Mouse (Mus musculus) embryonic facial prominence, embryonic 15.5 days (tissue): Measurements from ENCODE around the gene Aaas. TPM values are rescaled to one million over a fixed set of nuclear protein-coding genes. Genes with fewer than 3 reads are reported as not detected.

Source experiments
- ATAC-seq: fragments of 200-750 bp; cut with Nextera tagmentation; 2 replicates; pipeline ENCODE4 v1.8.0; 2017; ENCODE audit warnings: low read depth, moderate TSS enrichment; ENCODE audit not compliant: insufficient number of reproducible peaks, low FRiP score, low TSS enrichment
- H3K27ac ChIP-seq: fragments of 300-500 bp; sonication (generic); replicated peaks from 2 replicates; pipeline ENCODE4 v1.5.1; 2015; ENCODE audit warnings: mild to moderate bottlenecking, inconsistent platforms
- H3K27me3 ChIP-seq: fragments of 300-500 bp; sonication (generic); 2 replicates; pipeline ENCODE4 v1.6.1; 2015; ENCODE audit warnings: inconsistent platforms
- H3K36me3 ChIP-seq: fragments of 300-500 bp; sonication (generic); 2 replicates; pipeline ENCODE4 v1.6.1; 2015; ENCODE audit warnings: mild to moderate bottlenecking, inconsistent platforms
- H3K4me1 ChIP-seq: fragments of 300-500 bp; sonication (generic); 2 replicates; pipeline ENCODE4 v1.6.1; 2015; ENCODE audit warnings: inconsistent platforms
- H3K4me2 ChIP-seq: fragments of 300-500 bp; sonication (generic); replicated peaks from 2 replicates; pipeline ENCODE4 v1.6.1; 2015; ENCODE audit warnings: mild to moderate bottlenecking, inconsistent platforms
- H3K4me3 ChIP-seq: fragments of 300-500 bp; sonication (generic); replicated peaks from 2 replicates; pipeline ENCODE4 v1.5.1; 2015; ENCODE audit warnings: mild to moderate bottlenecking, inconsistent platforms
- H3K9ac ChIP-seq: fragments of 300-500 bp; sonication (generic); 2 replicates; pipeline ENCODE4 v1.6.1; 2015; ENCODE audit warnings: inconsistent platforms
- H3K9me3 ChIP-seq: fragments of 300-500 bp; sonication (generic); replicated peaks from 2 replicates; pipeline ENCODE4 v1.6.1; 2016; ENCODE audit warnings: inconsistent platforms
- WGBS: fragments of 180-500 bp; shearing (Covaris S2); methylation state at CpG from one replicate; pipeline ENCODE4 v1.1.7; 2015; 5-methylcytosine and 5-hydroxymethylcytosine counted together
- polyA plus RNA-seq: library from polyadenylated mRNA; unstranded; fragments of >200 nt; fragmentation: Nextera tagmentation; extraction: Ambion mirVana; gene quantifications from 2 replicates; pipeline ENCODE4 v1.2.1, GENCODE M21; 2015

The Aaas gene
- 61.2 and 63.0 TPM in 2 replicates for polyA plus RNA-seq

- peak; percentile 83 for ATAC-seq
- under 1% methylated on average over 56 of the region's 56 CpGs for WGBS
- Histone ChIP-seq H3K27me3 (no peaks in the 10 kb centered on the region), H3K4me1 (peaks cover 20% of the 10 kb centered on the region), H3K9ac (peak within 1 kb of the TSS; percentile 57), H3K36me3 (peaks cover 21% of the 10 kb centered on the region), H3K4me3 (peak within 1 kb of the TSS; percentile 59), H3K4me2 (peak within 1 kb of the TSS; percentile 68), H3K9me3 (no peaks in the 10 kb centered on the region), H3K27ac (peak within 1 kb of the TSS; percentile 76)
Measured at GRCm38 (mm10) chr15:102350138-102350941, at the start of gene Aaas. Aaas (minus strand) TSS chr15:102350771.

GRCm38 (mm10) chr15:102399229-102400221 is 49.0 kb upstream of the Aaas start:
- peak; percentile 86 for ATAC-seq
- H3K4me2 ChIP-seq = peak overlapping the region; percentile 62
- H3K4me1 ChIP-seq = peaks cover 24% of the 10 kb centered on the region
- H3K27ac ChIP-seq = peak overlapping the region; percentile 94
- 3% methylated on average over 34 of the region's 34 CpGs for WGBS
- H3K9me3 ChIP-seq = no peaks in the 10 kb centered on the region
- H3K36me3 ChIP-seq = no peaks in the 10 kb centered on the region
- peak overlapping the region; percentile 42 for H3K4me3 ChIP-seq
- peak overlapping the region; percentile 35 for H3K9ac ChIP-seq
- no peaks in the 10 kb centered on the region for H3K27me3 ChIP-seq

- H3K9me3 ChIP-seq = no peaks in the 10 kb centered on the region
- no peak for ATAC-seq
- H3K27me3 ChIP-seq = no peaks in the 10 kb centered on the region
- peaks cover 28% of the 10 kb centered on the region for H3K4me1 ChIP-seq
- WGBS = 23% methylated on average over 5 of the region's 5 CpGs
- no peaks in the 10 kb centered on the region for H3K36me3 ChIP-seq
- no peak overlapping the region for H3K9ac ChIP-seq
- H3K4me2 ChIP-seq = peak overlapping the region; percentile 62
- peak overlapping the region; percentile 42; the same call in 1 of the 2 replicates for H3K4me3 ChIP-seq
- peak overlapping the region; percentile 94 for H3K27ac ChIP-seq
Measured at GRCm38 (mm10) chr15:102398629-102399028, 48.1 kb upstream of the Aaas start.

- Histone ChIP-seq H3K36me3 (no peaks in the 10 kb centered on the region), H3K27me3 (no peaks in the 10 kb centered on the region), H3K9ac (no peak overlapping the region), H3K27ac (no peak overlapping the region), H3K4me2 (no peak overlapping the region), H3K4me3 (no peak overlapping the region), H3K4me1 (peaks cover 23% of the 10 kb centered on the region), H3K9me3 (no peaks in the 10 kb centered on the region)
- 7% methylated on average over 3 of the region's 3 CpGs for WGBS
- no peak for ATAC-seq
Measured at GRCm38 (mm10) chr15:102395061-102395460, 44.5 kb upstream of the Aaas start.

- ATAC-seq = no peak
- peaks cover 13% of the 10 kb centered on the region for H3K4me1 ChIP-seq
- peak overlapping the region; percentile 51 for H3K27ac ChIP-seq
- H3K4me3 ChIP-seq = no peak overlapping the region
- H3K36me3 ChIP-seq = no peaks in the 10 kb centered on the region
- H3K9me3 ChIP-seq = no peaks in the 10 kb centered on the region
- H3K4me2 ChIP-seq = no peak overlapping the region
- H3K9ac ChIP-seq = no peak overlapping the region
- H3K27me3 ChIP-seq = no peaks in the 10 kb centered on the region
Measured at GRCm38 (mm10) chr15:102393584-102394014, 43.0 kb upstream of the Aaas start.

- Histone ChIP-seq H3K9me3 (no peaks in the 10 kb centered on the region), H3K9ac (no peak overlapping the region), H3K4me1 (peaks cover 12% of the 10 kb centered on the region; the same call in 1 of the 2 replicates), H3K4me2 (no peak overlapping the region), H3K27me3 (no peaks in the 10 kb centered on the region), H3K27ac (no peak overlapping the region), H3K4me3 (no peak overlapping the region), H3K36me3 (no peaks in the 10 kb centered on the region)
- 51% methylated on average over 2 of the region's 2 CpGs for WGBS
- ATAC-seq = no peak
Measured at GRCm38 (mm10) chr15:102392520-102392919, 41.9 kb upstream of the Aaas start.

GRCm38 (mm10) chr15:102388942-102389341 is 38.4 kb upstream of the Aaas start:
- no peak overlapping the region for H3K9ac ChIP-seq
- H3K27me3 ChIP-seq = no peaks in the 10 kb centered on the region
- H3K27ac ChIP-seq = no peak overlapping the region
- H3K4me3 ChIP-seq = no peak overlapping the region
- 82% methylated on average over 3 of the region's 3 CpGs for WGBS
- H3K4me2 ChIP-seq = no peak overlapping the region
- no peaks in the 10 kb centered on the region for H3K9me3 ChIP-seq
- no peak for ATAC-seq
- H3K36me3 ChIP-seq = no peaks in the 10 kb centered on the region
- peaks cover 4% of the 10 kb centered on the region; the same call in 1 of the 2 replicates for H3K4me1 ChIP-seq

- Histone ChIP-seq H3K9ac (no peak overlapping the region), H3K27me3 (no peaks in the 10 kb centered on the region), H3K4me3 (no peak overlapping the region), H3K36me3 (no peaks in the 10 kb centered on the region), H3K4me1 (no peaks in the 10 kb centered on the region), H3K4me2 (no peak overlapping the region), H3K9me3 (no peaks in the 10 kb centered on the region), H3K27ac (no peak overlapping the region)
- 50% methylated on average over 9 of the region's 9 CpGs for WGBS
- ATAC-seq = no peak
Measured at GRCm38 (mm10) chr15:102386640-102387039, 36.1 kb upstream of the Aaas start.

GRCm38 (mm10) chr15:102383671-102384070 is 33.1 kb upstream of the Aaas start:
- Histone ChIP-seq H3K4me3 (no peak overlapping the region), H3K27me3 (no peaks in the 10 kb centered on the region), H3K4me2 (no peak overlapping the region), H3K9me3 (no peaks in the 10 kb centered on the region), H3K36me3 (no peaks in the 10 kb centered on the region), H3K9ac (no peak overlapping the region), H3K27ac (no peak overlapping the region), H3K4me1 (no peaks in the 10 kb centered on the region)
- WGBS = 91% methylated on average over 6 of the region's 6 CpGs
- ATAC-seq = no peak

- Histone ChIP-seq H3K27ac (no peak overlapping the region), H3K9me3 (no peaks in the 10 kb centered on the region), H3K9ac (no peak overlapping the region), H3K27me3 (no peaks in the 10 kb centered on the region), H3K4me1 (peaks cover 10% of the 10 kb centered on the region), H3K36me3 (no peaks in the 10 kb centered on the region), H3K4me3 (no peak overlapping the region), H3K4me2 (no peak overlapping the region)
- ATAC-seq = peak; percentile 49
- 2% methylated on average over 7 of the region's 7 CpGs for WGBS
Measured at GRCm38 (mm10) chr15:102381575-102381974, 31.0 kb upstream of the Aaas start.

GRCm38 (mm10) chr15:102377810-102378262 is 27.3 kb upstream of the Aaas start:
- H3K27me3 ChIP-seq = no peaks in the 10 kb centered on the region
- H3K36me3 ChIP-seq = no peaks in the 10 kb centered on the region
- no peaks in the 10 kb centered on the region for H3K9me3 ChIP-seq
- ATAC-seq = peak; percentile 71; the same call in 1 of the 2 replicates
- peak overlapping the region; percentile 59 for H3K4me3 ChIP-seq
- H3K4me1 ChIP-seq = peaks cover 16% of the 10 kb centered on the region
- H3K9ac ChIP-seq = no peak overlapping the region
- H3K27ac ChIP-seq = peak overlapping the region; percentile 90
- WGBS = 3% methylated on average over 10 of the region's 10 CpGs
- H3K4me2 ChIP-seq = peak overlapping the region; percentile 93
